Mouse (Mus musculus): ENCODE data around the gene Akirin1.

The Akirin1 gene

GRCm38 (mm10) chr4:123750152-123750651, at the start of gene Akirin1:
Akirin1 (minus strand) TSS chr4:123750345.
- peak; percentile 98 to 99 for DNase-seq

- no peak for DNase-seq
Observed at GRCm38 (mm10) chr4:123797856-123798255, 47.7 kb upstream of the Akirin1 start.

- DNase-seq = no peak
Observed at GRCm38 (mm10) chr4:123797403-123797802, 47.3 kb upstream of the Akirin1 start.

- DNase-seq = no peak
Observed at GRCm38 (mm10) chr4:123795057-123795456, 44.9 kb upstream of the Akirin1 start.

GRCm38 (mm10) chr4:123793136-123793535, 43.0 kb upstream of the Akirin1 start:
- DNase-seq = no peak

- DNase-seq = no peak
Observed at GRCm38 (mm10) chr4:123792666-123793065, 42.5 kb upstream of the Akirin1 start.

- peak in 1 of 2 experiments; percentile 6 for DNase-seq
Observed at GRCm38 (mm10) chr4:123787191-123787985, 37.2 kb upstream of the Akirin1 start, which contains the start of gene Rhbdl2. Rhbdl2 (plus strand) TSS chr4:123787874.

- DNase-seq = no peak
Observed at GRCm38 (mm10) chr4:123768234-123768633, 18.1 kb upstream of the Akirin1 start.

- DNase-seq = no peak
Observed at GRCm38 (mm10) chr4:123767807-123768206, 17.7 kb upstream of the Akirin1 start.

GRCm38 (mm10) chr4:123765071-123765470, 14.9 kb upstream of the Akirin1 start:
- no peak for DNase-seq

GRCm38 (mm10) chr4:123758306-123758705, 8.2 kb upstream of the Akirin1 start:
- DNase-seq = peak in 1 of 2 experiments; percentile 11

- no peak for DNase-seq
Observed at GRCm38 (mm10) chr4:123750707-123751312, 665 bp upstream of the Akirin1 start.

- DNase-seq = peak in 1 of 2 experiments; percentile 45
Observed at GRCm38 (mm10) chr4:123749484-123750130, 538 bp downstream of the Akirin1 start.

GRCm38 (mm10) chr4:123748726-123749415, 1.3 kb downstream of the Akirin1 start:
- no peak for DNase-seq

GRCm38 (mm10) chr4:123745221-123745775, 4.8 kb downstream of the Akirin1 start:
- DNase-seq = no peak

- DNase-seq = peak in 1 of 2 experiments; percentile 33
Observed at GRCm38 (mm10) chr4:123742891-123743290, 7.3 kb downstream of the Akirin1 start.

- DNase-seq = no peak
Observed at GRCm38 (mm10) chr4:123738708-123739107, 11.4 kb downstream of the Akirin1 start.

- DNase-seq = no peak
Observed at GRCm38 (mm10) chr4:123733532-123733931, 16.6 kb downstream of the Akirin1 start.

- no peak for DNase-seq
Observed at GRCm38 (mm10) chr4:123732921-123733320, 17.2 kb downstream of the Akirin1 start.

- no peak for DNase-seq
Observed at GRCm38 (mm10) chr4:123732163-123732910, 17.8 kb downstream of the Akirin1 start.

GRCm38 (mm10) chr4:123721761-123722160, 28.4 kb downstream of the Akirin1 start:
- no peak for DNase-seq

GRCm38 (mm10) chr4:123718434-123718780, 31.7 kb downstream of the Akirin1 start:
- no peak for DNase-seq

Measured in thymus, postnatal 36 days (tissue).